Mouse (Mus musculus) stomach, embryonic 14.5 days (tissue): ENCODE data around the gene Camk2n1. TPM values are rescaled to one million over a fixed set of nuclear protein-coding genes. Genes with fewer than 3 reads are reported as not detected.

Experiments
- ATAC-seq: fragments of 200-750 bp; cut with Nextera tagmentation; 2 replicates; pipeline ENCODE4 v1.8.0; 2017; ENCODE audit warnings: low read depth, moderate TSS enrichment; ENCODE audit not compliant: insufficient number of reproducible peaks, insufficient read depth, low FRiP score
- H3K27ac ChIP-seq: fragments of 300-500 bp; sonication (generic); 2 replicates; pipeline ENCODE4 v1.5.1; 2014; ENCODE audit warnings: mild to moderate bottlenecking, low read length, moderate library complexity, mixed read lengths
- H3K27me3 ChIP-seq: fragments of 300-500 bp; sonication (generic); 2 replicates; pipeline ENCODE4 v1.6.1; 2014; ENCODE audit warnings: low read length, control low read depth, mixed read lengths; ENCODE audit not compliant: control insufficient read depth, insufficient read depth
- H3K36me3 ChIP-seq: fragments of 300-500 bp; sonication (generic); 2 replicates; pipeline ENCODE4 v1.6.1; 2014; ENCODE audit warnings: mild to moderate bottlenecking, control low read depth, low read length, moderate library complexity, mixed read lengths; ENCODE audit not compliant: control insufficient read depth, insufficient read depth
- H3K4me1 ChIP-seq: fragments of 300-500 bp; sonication (generic); 2 replicates; pipeline ENCODE4 v1.6.1; 2014; ENCODE audit warnings: low read length, control low read depth, mixed read lengths; ENCODE audit not compliant: control insufficient read depth, insufficient read depth
- H3K4me2 ChIP-seq: fragments of 300-500 bp; sonication (generic); replicated peaks from 2 replicates; pipeline ENCODE4 v1.6.1; 2014; ENCODE audit warnings: low read depth, low read length, control low read depth
- H3K4me3 ChIP-seq: fragments of 300-500 bp; sonication (generic); 2 replicates; pipeline ENCODE4 v1.5.1; 2014; ENCODE audit warnings: low read depth, low read length, control low read depth
- H3K9ac ChIP-seq: fragments of 300-500 bp; sonication (generic); replicated peaks from 2 replicates; pipeline ENCODE4 v1.6.1; 2014; ENCODE audit warnings: low read depth, mild to moderate bottlenecking, control low read depth, low read length, moderate library complexity, mixed read lengths
- H3K9me3 ChIP-seq: fragments of 300-500 bp; sonication (generic); 2 replicates; pipeline ENCODE4 v1.6.1; 2016; ENCODE audit warnings: low read depth, low read length, control low read depth; ENCODE audit not compliant: control insufficient read depth
- WGBS: fragments of 180-500 bp; shearing (Covaris S2); extraction: QIAGEN DNeasy Blood & Tissue Kit; methylation state at CpG from one replicate; pipeline ENCODE4 v1.1.7; 2014; 5-methylcytosine and 5-hydroxymethylcytosine counted together
- polyA plus RNA-seq: library from polyadenylated mRNA; unstranded; fragments of >200 nt; fragmentation: Nextera tagmentation; extraction: Ambion mirVana; gene quantifications from 2 replicates; pipeline ENCODE4 v1.2.1, GENCODE M21; 2014

Gene Camk2n1
- polyA plus RNA-seq, 1 experiment from 2014 or later = 4.0 TPM

DNA sequence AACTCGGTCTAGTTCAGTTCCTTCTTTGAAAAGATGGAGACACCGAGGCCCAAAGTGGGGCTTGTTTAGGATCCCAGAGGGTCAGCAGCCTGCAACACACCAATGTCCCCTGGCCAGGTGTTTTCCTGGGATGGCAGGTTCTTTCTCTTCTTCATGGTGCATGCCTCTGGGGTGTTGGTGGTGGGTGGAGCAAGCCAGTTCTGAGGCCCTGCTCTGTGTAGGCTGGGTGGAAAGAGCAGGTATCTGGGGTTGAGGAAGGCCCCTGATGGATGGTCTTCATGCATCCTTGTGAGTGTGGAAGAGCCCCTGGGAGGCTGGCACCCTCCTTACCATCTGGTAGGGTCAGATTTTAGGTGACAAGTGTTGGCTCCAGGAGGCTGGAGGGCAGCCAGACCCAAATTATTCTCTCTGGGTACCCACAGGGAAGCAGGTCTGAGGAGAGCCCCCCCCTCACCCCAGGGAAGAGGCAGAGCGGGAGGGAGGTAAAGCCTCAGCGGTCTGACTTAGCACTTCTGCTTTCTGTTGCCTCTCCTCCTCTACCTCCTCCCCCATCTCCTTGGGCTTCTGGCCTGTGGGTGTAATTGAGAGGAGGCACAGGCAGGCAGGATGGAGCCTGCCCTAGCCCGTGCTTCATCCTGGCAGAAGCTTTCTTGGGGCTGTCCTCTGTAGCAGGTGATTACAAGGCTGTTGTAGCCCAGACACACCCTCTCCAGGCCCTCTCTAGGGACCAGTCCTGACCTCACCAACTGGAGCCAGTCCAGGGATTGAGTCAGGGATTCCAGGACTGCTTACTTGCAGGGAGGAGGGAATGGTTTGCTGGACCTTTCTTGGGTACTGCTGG is 39.3 kb downstream of the Camk2n1 start:
- H3K4me1 ChIP-seq = peaks cover 38% of the 10 kb centered on the region
- ATAC-seq = peak; percentile 34; the same call in 1 of the 2 replicates
- H3K4me2 ChIP-seq = no peak overlapping the region
- 45% methylated on average over 5 of the region's 5 CpGs for WGBS
- no peaks in the 10 kb centered on the region for H3K27me3 ChIP-seq
- no peak overlapping the region for H3K4me3 ChIP-seq
- no peak overlapping the region for H3K9ac ChIP-seq
- no peaks in the 10 kb centered on the region for H3K36me3 ChIP-seq
- H3K27ac ChIP-seq = 0 out of 2 replicates have a peak overlapping the region, but pooled peaks have one; percentile 10
- no peaks in the 10 kb centered on the region for H3K9me3 ChIP-seq

DNA sequence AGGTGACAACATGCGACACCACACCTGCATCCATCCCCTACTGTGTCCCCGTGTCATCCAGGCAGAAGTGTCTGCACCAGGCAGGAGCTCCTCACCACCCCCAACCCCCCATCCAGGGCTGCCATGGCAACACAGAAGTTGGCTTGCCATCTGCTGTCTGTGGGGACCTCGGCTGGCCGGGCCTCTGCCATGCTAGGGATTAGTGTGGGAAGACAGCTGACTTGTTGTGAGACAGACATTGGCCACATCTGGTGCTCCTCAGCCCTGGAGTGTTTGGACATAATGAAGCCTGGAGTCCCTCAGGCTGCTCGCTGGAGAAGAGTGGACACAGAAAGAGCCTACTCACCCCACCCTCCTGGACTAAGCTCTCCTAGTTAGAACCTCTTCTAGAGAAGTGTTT is 40.8 kb downstream of the Camk2n1 start:
- peak overlapping the region; percentile 32; the same call in 1 of the 2 replicates for H3K4me2 ChIP-seq
- no peak overlapping the region for H3K27ac ChIP-seq
- WGBS = 24% methylated on average over 5 of the region's 5 CpGs
- peaks cover 38% of the 10 kb centered on the region for H3K4me1 ChIP-seq
- peak; percentile 56; the same call in 1 of the 2 replicates for ATAC-seq
- H3K9me3 ChIP-seq = no peaks in the 10 kb centered on the region
- no peak overlapping the region for H3K9ac ChIP-seq
- H3K27me3 ChIP-seq = no peaks in the 10 kb centered on the region
- no peaks in the 10 kb centered on the region for H3K36me3 ChIP-seq
- no peak overlapping the region for H3K4me3 ChIP-seq

DNA sequence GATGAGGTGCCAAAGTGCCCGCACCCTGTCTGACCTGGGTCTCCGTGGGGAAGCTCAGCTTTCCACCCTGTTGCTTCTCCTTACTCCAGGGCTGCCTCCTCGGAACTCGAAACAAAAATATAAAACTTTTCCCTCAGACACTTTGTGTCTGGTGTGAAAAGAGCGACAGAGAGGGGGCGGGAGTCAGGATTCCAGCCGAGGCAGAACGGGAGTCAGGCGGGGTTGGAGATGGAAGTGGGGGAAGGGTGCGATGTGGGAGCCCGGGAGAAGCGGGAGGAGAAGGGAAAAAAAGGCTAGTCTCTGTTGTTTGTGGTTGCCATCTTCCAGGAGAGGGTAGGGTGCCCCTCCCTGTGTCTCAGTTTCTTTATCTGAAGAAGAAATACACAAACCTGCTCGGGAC is 41.7 kb downstream of the Camk2n1 start:
- H3K9me3 ChIP-seq = no peaks in the 10 kb centered on the region
- 6% methylated on average over 13 of the region's 13 CpGs for WGBS
- H3K4me2 ChIP-seq = peak overlapping the region; percentile 32
- H3K27ac ChIP-seq = peak overlapping the region; percentile 67; the same call in 1 of the 2 replicates
- no peaks in the 10 kb centered on the region for H3K27me3 ChIP-seq
- no peak overlapping the region for H3K4me3 ChIP-seq
- H3K9ac ChIP-seq = no peak overlapping the region
- no peak for ATAC-seq
- peaks cover 38% of the 10 kb centered on the region for H3K4me1 ChIP-seq
- no peaks in the 10 kb centered on the region for H3K36me3 ChIP-seq

DNA sequence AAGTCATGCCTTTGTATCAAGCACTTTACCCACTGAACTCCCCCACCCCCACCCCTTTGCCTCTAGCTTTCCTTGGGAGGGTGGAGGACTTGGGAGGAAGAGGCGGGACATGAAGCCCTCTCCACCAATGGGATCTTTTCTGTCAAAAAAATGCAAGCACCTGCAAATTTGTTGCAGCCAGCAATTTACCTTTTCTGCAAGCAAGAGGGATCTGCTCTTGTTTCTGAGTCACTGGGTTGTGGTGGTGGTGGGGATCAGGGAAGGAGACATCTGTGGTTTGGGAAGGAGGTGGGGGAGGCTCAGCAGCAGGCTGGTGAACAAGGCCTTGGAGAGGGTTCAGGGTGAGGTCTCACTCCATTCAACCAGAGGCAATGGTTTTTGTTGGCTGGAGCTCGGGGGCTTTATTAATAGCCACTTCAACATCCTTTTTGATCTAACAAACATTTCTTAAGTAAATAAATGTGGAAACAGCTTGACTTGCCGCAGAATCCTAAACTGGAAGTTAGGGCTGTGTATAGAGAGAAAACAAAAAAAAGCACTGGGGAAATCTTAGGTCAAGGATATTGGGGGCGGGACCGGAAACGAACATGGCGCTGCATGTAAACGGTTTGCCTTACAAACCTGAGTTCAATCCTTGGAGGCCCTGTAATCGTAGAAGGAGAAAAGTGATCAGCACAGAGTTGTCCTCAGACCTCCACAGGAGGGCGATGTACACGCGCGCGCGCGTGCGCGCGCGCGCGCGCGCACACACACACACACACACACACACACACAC is 42.8 kb downstream of the Camk2n1 start:
- H3K4me1 ChIP-seq = peaks cover 38% of the 10 kb centered on the region
- no peaks in the 10 kb centered on the region for H3K36me3 ChIP-seq
- WGBS = 59% methylated on average over 24 of the region's 24 CpGs
- no peak overlapping the region for H3K4me3 ChIP-seq
- peak overlapping the region; percentile 52; the same call in 1 of the 2 replicates for H3K27ac ChIP-seq
- no peak overlapping the region for H3K9ac ChIP-seq
- no peaks in the 10 kb centered on the region for H3K9me3 ChIP-seq
- no peak for ATAC-seq
- H3K4me2 ChIP-seq = no peak overlapping the region
- no peaks in the 10 kb centered on the region for H3K27me3 ChIP-seq

DNA sequence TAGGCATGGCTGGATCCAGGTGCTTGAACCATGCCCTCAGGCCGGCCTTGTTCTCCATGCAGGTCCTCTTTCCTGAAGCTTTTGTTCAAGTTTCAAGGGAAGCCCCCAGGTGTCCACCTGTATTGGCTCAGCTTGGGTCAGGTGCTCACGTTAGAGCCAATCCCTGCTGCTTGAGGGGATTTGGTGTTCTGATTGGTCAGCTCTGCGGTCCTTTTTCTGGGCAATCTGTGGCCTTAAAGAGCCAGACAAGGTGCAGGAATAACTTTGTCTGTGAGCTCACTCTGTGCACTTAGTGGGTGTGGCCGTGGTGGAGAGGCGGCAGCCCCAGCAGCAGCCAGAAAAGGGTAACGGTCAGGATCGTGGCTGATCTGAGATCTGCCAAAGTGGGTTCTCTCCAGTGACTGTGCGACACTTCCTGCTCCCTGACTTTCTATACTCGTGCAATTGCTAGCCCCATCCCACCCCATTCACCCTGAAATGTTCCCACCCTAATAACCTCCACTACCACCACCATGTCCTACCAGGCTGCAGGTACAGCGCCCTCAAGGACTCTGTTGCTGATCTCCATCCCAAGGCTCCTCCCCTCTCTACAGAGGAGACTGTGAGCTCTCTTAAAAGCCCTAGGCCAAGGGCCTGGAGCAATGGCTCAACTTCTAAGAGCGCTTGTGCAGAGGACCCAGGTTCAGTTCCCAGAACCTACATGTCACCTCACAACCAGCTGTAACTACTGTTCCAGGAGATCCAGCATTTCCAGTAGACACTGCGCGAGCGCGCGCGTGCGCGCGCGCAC is 45.9 kb downstream of the Camk2n1 start:
- Histone ChIP-seq H3K4me2 (no peak overlapping the region), H3K4me3 (no peak overlapping the region), H3K36me3 (no peaks in the 10 kb centered on the region), H3K27me3 (peaks cover 6% of the 10 kb centered on the region; the same call in 1 of the 2 replicates), H3K4me1 (peaks cover 32% of the 10 kb centered on the region), H3K9me3 (no peaks in the 10 kb centered on the region), H3K27ac (no peak overlapping the region), H3K9ac (no peak overlapping the region)
- ATAC-seq = no peak
- WGBS = 81% methylated on average over 21 of the region's 21 CpGs

DNA sequence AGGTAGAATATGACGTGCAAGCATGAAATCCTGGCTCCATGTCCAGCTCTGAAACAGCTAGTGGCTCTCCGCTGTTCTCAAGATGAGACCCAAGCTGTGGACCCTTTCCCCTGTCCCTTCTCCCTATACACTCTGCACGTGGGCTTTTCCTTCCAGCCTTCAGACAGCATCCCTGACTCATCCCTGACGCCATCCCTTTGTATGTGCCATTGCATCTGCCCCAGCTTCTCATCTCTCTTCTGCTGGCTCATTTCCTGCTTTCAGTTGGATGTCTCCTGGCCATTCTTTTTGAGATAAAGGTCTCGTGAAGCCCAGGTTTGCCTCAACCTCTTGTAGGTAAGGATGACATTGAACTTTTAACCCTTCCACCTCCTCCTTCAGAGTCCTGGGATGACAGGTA is 46.9 kb downstream of the Camk2n1 start:
- Histone ChIP-seq H3K4me3 (no peak overlapping the region), H3K9ac (no peak overlapping the region), H3K27me3 (peaks cover 8% of the 10 kb centered on the region; the same call in 1 of the 2 replicates), H3K9me3 (no peaks in the 10 kb centered on the region), H3K36me3 (no peaks in the 10 kb centered on the region), H3K4me1 (peaks cover 22% of the 10 kb centered on the region), H3K27ac (no peak overlapping the region), H3K4me2 (no peak overlapping the region)
- 68% methylated on average over 5 of the region's 5 CpGs for WGBS
- ATAC-seq = no peak

DNA sequence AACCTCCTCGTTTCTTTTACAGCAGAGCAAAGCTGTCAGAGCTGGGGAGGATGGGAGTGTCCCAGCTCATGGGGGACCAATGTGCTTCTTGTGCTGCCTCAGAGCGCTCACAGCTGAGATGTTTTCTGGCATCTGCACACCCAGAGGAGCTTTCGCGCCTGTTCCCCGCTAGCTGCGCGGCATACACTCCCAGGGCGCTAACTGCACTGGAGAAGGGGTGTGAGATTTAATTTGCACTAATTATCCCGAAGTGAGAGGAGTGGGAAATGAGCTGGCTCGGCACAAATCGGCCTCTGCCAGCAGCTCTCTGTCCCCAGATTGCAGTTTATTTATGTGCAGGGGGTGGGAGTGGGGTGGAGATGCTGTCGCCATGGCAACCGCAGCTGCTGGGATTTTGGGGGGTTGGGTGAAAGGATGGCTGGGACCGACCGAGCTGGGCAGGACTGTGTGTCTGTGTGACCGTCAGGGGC is 50.6 kb downstream of the Camk2n1 start:
- Histone ChIP-seq H3K9ac (no peak overlapping the region), H3K4me3 (no peak overlapping the region), H3K27me3 (peaks cover 8% of the 10 kb centered on the region; the same call in 1 of the 2 replicates), H3K4me2 (no peak overlapping the region), H3K27ac (no peak overlapping the region), H3K9me3 (no peaks in the 10 kb centered on the region), H3K36me3 (no peaks in the 10 kb centered on the region), H3K4me1 (peaks cover 6% of the 10 kb centered on the region; the same call in 1 of the 2 replicates)
- WGBS = 2% methylated on average over 16 of the region's 16 CpGs
- no peak for ATAC-seq
